Mouse (Mus musculus): ENCODE data around the gene Acsbg2. TPM values are rescaled to one million over a fixed set of nuclear protein-coding genes. Genes with fewer than 3 reads are reported as not detected.

Acsbg2 gene
- not detected in 2 replicates for polyA plus RNA-seq (2012)

GRCm38 (mm10) chr17:56874237-56874636 is at the start of gene Acsbg2:
Gene Acsbg2, minus strand, starts transcription at chr17:56874447.

GRCm38 (mm10) chr17:56874936-56875651 is 847 bp upstream of the Acsbg2 start, which contains the start of gene 1700061G19Rik:
Gene 1700061G19Rik, plus strand, starts transcription at chr17:56875477.

GRCm38 (mm10) chr17:56830411-56831110 is 43.7 kb downstream of the Acsbg2 start, which contains the start of gene Rfx2:
Gene Rfx2, minus strand, starts transcription at chr17:56831013.

Other genes with a start within 250 kb of the Acsbg2 start
- gene Lonp1, start 247.6 kb downstream of the Acsbg2 start, polyA plus RNA-seq (2012): 83.3 and 99.4 TPM in 2 replicates
- 0.08 and 0.35 TPM in 2 replicates for gene Catsperd, start 246.3 kb downstream of the Acsbg2 start, polyA plus RNA-seq (2012)
- 104 and 107 TPM in 2 replicates for gene Ranbp3, start 201.2 kb downstream of the Acsbg2 start, polyA plus RNA-seq (2012)
- 280 and 302 TPM in 2 replicates for gene Ndufa11, start 156.7 kb downstream of the Acsbg2 start, polyA plus RNA-seq (2012)
- 15.8 and 18.8 TPM in 2 replicates for gene Vmac, start 156.4 kb downstream of the Acsbg2 start, polyA plus RNA-seq (2012)
- gene Nrtn, start 116.9 kb downstream of the Acsbg2 start, polyA plus RNA-seq (2012): 3.7 and 4.5 TPM in 2 replicates
- gene Dus3l, start 109.7 kb downstream of the Acsbg2 start, polyA plus RNA-seq (2012): 83.8 and 107 TPM in 2 replicates
- gene Prr22, start 104.2 kb downstream of the Acsbg2 start, polyA plus RNA-seq (2012): 14.2 and 18.3 TPM in 2 replicates
- 36.0 and 39.0 TPM in 2 replicates for gene Rfx2, start 43.4 kb downstream of the Acsbg2 start, polyA plus RNA-seq (2012)
- gene 1700061G19Rik, start 1.0 kb upstream of the Acsbg2 start, polyA plus RNA-seq (2012): 0.03 TPM in 1 of 2 replicates, not detected in the other
- gene Mllt1, start 61.0 kb upstream of the Acsbg2 start, polyA plus RNA-seq (2012): 161 and 162 TPM in 2 replicates
- gene Acer1, start 107.7 kb upstream of the Acsbg2 start, polyA plus RNA-seq (2012): 0.05 TPM in 1 of 2 replicates, not detected in the other
- 188 and 191 TPM in 2 replicates for gene Clpp, start 115.9 kb upstream of the Acsbg2 start, polyA plus RNA-seq (2012)
- gene Alkbh7, start 122.9 kb upstream of the Acsbg2 start, polyA plus RNA-seq (2012): 39.5 and 41.4 TPM in 2 replicates
- gene Pspn, start 125.6 kb upstream of the Acsbg2 start, polyA plus RNA-seq (2012): 0.53 and 0.57 TPM in 2 replicates
- 163 and 222 TPM in 2 replicates for gene Gtf2f1, start 136.8 kb upstream of the Acsbg2 start, polyA plus RNA-seq (2012)
- gene Gm17949, start 137.0 kb upstream of the Acsbg2 start, polyA plus RNA-seq (2012): 0.05 TPM in 1 of 2 replicates, not detected in the other
- gene Khsrp, start 157.1 kb upstream of the Acsbg2 start, polyA plus RNA-seq (2012): 284 and 303 TPM in 2 replicates
- gene Slc25a41, start 167.2 kb upstream of the Acsbg2 start, polyA plus RNA-seq (2012): not detected in 2 replicates
- gene Crb3, start 184.7 kb upstream of the Acsbg2 start, polyA plus RNA-seq (2012): 0.50 and 0.56 TPM in 2 replicates
- 19.3 and 25.8 TPM in 2 replicates for gene Slc25a23, start 185.4 kb upstream of the Acsbg2 start, polyA plus RNA-seq (2012)
- gene Dennd1c, start 204.1 kb upstream of the Acsbg2 start, polyA plus RNA-seq (2012): 26.9 and 27.3 TPM in 2 replicates
- 0.17 and 0.61 TPM in 2 replicates for gene Tubb4a, start 213.3 kb upstream of the Acsbg2 start, polyA plus RNA-seq (2012)
- 6.1 and 9.5 TPM in 2 replicates for gene Tnfsf9, start 230.9 kb upstream of the Acsbg2 start, polyA plus RNA-seq (2012)